Mouse (Mus musculus) lung, postnatal 0 days (tissue): ENCODE results near the gene Tlk1. TPM values are rescaled to one million over a fixed set of nuclear protein-coding genes. Genes with fewer than 3 reads are reported as not detected.

Experiments used
- ATAC-seq: fragments of 200-750 bp; cut with Nextera tagmentation; 2 replicates; pipeline ENCODE4 v1.8.0; 2017; ENCODE audit warnings: moderate library complexity
- DNase-seq: peaks from one replicate; pipeline ENCODE4 v3.0.0-alpha.2; 2016; ENCODE audit warnings: low spot score
- H3K27ac ChIP-seq: fragments of 300-500 bp; sonication (generic); 2 replicates; pipeline ENCODE4 v1.5.1; 2014; ENCODE audit warnings: antibody characterized with exemption, mild to moderate bottlenecking, low read length, mixed read lengths
- H3K27me3 ChIP-seq: fragments of 300-500 bp; sonication (generic); replicated peaks from 2 replicates; pipeline ENCODE4 v1.6.1; 2014; ENCODE audit warnings: low read length, mixed read lengths; ENCODE audit not compliant: insufficient read depth
- H3K36me3 ChIP-seq: fragments of 300-500 bp; sonication (generic); 2 replicates; pipeline ENCODE4 v1.6.1; 2014; ENCODE audit warnings: low read length, mixed read lengths; ENCODE audit not compliant: insufficient read depth
- H3K4me1 ChIP-seq: fragments of 300-500 bp; sonication (generic); 2 replicates; pipeline ENCODE4 v1.6.1; 2014; ENCODE audit warnings: antibody characterized with exemption, low read depth, low read length, mixed read lengths; ENCODE audit not compliant: insufficient read depth
- H3K4me2 ChIP-seq: fragments of 300-500 bp; sonication (generic); replicated peaks from 2 replicates; pipeline ENCODE4 v1.6.1; 2014; ENCODE audit warnings: low read depth, mild to moderate bottlenecking, low read length, moderate library complexity, mixed read lengths
- H3K4me3 ChIP-seq: fragments of 300-500 bp; sonication (generic); 2 replicates; pipeline ENCODE4 v1.5.1; 2014; ENCODE audit warnings: low read depth, low read length
- H3K9ac ChIP-seq: fragments of 300-500 bp; sonication (generic); replicated peaks from 2 replicates; pipeline ENCODE4 v1.6.1; 2014; ENCODE audit warnings: low read depth, mild to moderate bottlenecking
- H3K9me3 ChIP-seq: fragments of 300-500 bp; sonication (generic); 2 replicates; pipeline ENCODE4 v1.6.1; 2016; ENCODE audit warnings: low read length, mixed read lengths
- CTCF ChIP-seq: IDR thresholded peaks from 2 replicates; pipeline ENCODE4 v1.5.1; 2016; ENCODE audit warnings: antibody characterized with exemption, mild to moderate bottlenecking
- EP300 ChIP-seq: IDR thresholded peaks from 2 replicates; pipeline ENCODE4 v1.6.1; 2016; ENCODE audit warnings: antibody characterized with exemption, mild to moderate bottlenecking, control low read depth
- WGBS: fragments of 180-500 bp; shearing (Covaris S2); extraction: QIAGEN DNeasy Blood & Tissue Kit; methylation state at CpG from one replicate; pipeline ENCODE4 v1.1.7; 2014; 5-methylcytosine and 5-hydroxymethylcytosine counted together
- polyA plus RNA-seq: library from polyadenylated mRNA; unstranded; fragments of >200 nt; fragmentation: Nextera tagmentation; extraction: Ambion mirVana; gene quantifications from 2 replicates; pipeline ENCODE4 v1.2.1, GENCODE M21; 2015

The Tlk1 gene
- polyA plus RNA-seq, 1 experiment from 2014 or later = 23.7 TPM

- H3K4me3 ChIP-seq = no peak overlapping the region
- no peak overlapping the region for H3K27ac ChIP-seq
- H3K4me2 ChIP-seq = no peak overlapping the region
- TF ChIP-seq CTCF = no peak
- TF ChIP-seq EP300 = no peak
- H3K9me3 ChIP-seq = no peaks in the 10 kb centered on the region
- DNase-seq = no peak
- no peaks in the 10 kb centered on the region for H3K4me1 ChIP-seq
- WGBS = 75% methylated on average over 8 of the region's 8 CpGs
- H3K27me3 ChIP-seq = no peaks in the 10 kb centered on the region
- no peak overlapping the region for H3K9ac ChIP-seq
- no peak for ATAC-seq
- H3K36me3 ChIP-seq = no peaks in the 10 kb centered on the region
These were observed 42.0 kb downstream of the Tlk1 start for GRCm38 (mm10) chr2:70783504-70783903.

- H3K9me3 ChIP-seq = no peaks in the 10 kb centered on the region
- no peak overlapping the region for H3K27ac ChIP-seq
- H3K27me3 ChIP-seq = no peaks in the 10 kb centered on the region
- WGBS = 97% methylated on average over 1 of the region's 1 CpGs
- H3K9ac ChIP-seq = no peak overlapping the region
- TF ChIP-seq CTCF (peak; percentile 80), EP300 (no peak)
- peak; percentile 78 for DNase-seq
- no peaks in the 10 kb centered on the region for H3K36me3 ChIP-seq
- no peak overlapping the region for H3K4me3 ChIP-seq
- no peak overlapping the region for H3K4me2 ChIP-seq
- no peaks in the 10 kb centered on the region for H3K4me1 ChIP-seq
- peak; percentile 48; the same call in 1 of the 2 replicates for ATAC-seq
These were observed 45.9 kb downstream of the Tlk1 start for GRCm38 (mm10) chr2:70779634-70780033.

GRCm38 (mm10) chr2:70776744-70777143 lies 48.8 kb downstream of the Tlk1 start:
- no peaks in the 10 kb centered on the region for H3K9me3 ChIP-seq
- 66% methylated on average over 2 of the region's 2 CpGs for WGBS
- TF ChIP-seq EP300 (no peak), CTCF (no peak)

GRCm38 (mm10) chr2:70764734-70765133 lies 60.8 kb downstream of the Tlk1 start:
- DNase-seq = peak; percentile 41
- WGBS = 46% methylated on average over 7 of the region's 7 CpGs
- Histone ChIP-seq H3K4me2 (no peak overlapping the region), H3K27me3 (no peaks in the 10 kb centered on the region), H3K9me3 (no peaks in the 10 kb centered on the region), H3K27ac (no peak overlapping the region), H3K9ac (no peak overlapping the region), H3K4me1 (no peaks in the 10 kb centered on the region), H3K4me3 (no peak overlapping the region), H3K36me3 (no peaks in the 10 kb centered on the region)
- no peak; the same call in 1 of the 2 replicates for ATAC-seq
- TF ChIP-seq EP300 (no peak), CTCF (no peak)

More at GRCm38 (mm10) chr2:70776744-70777143, 48.8 kb downstream of the Tlk1 start:
- ATAC-seq = no peak
- H3K27me3 ChIP-seq = no peaks in the 10 kb centered on the region
- H3K9ac ChIP-seq = no peak overlapping the region
- H3K4me3 ChIP-seq = no peak overlapping the region
- no peaks in the 10 kb centered on the region for H3K4me1 ChIP-seq
- peak; percentile 6 for DNase-seq
- no peak overlapping the region for H3K27ac ChIP-seq
- H3K4me2 ChIP-seq = no peak overlapping the region
- no peaks in the 10 kb centered on the region for H3K36me3 ChIP-seq

GRCm38 (mm10) chr2:70762741-70763140 lies 62.8 kb downstream of the Tlk1 start:
- no peak for TF ChIP-seq EP300
- Histone ChIP-seq H3K4me3 (no peak overlapping the region), H3K9me3 (no peaks in the 10 kb centered on the region), H3K27ac (no peak overlapping the region), H3K4me2 (no peak overlapping the region), H3K36me3 (no peaks in the 10 kb centered on the region), H3K9ac (no peak overlapping the region), H3K4me1 (no peaks in the 10 kb centered on the region), H3K27me3 (no peaks in the 10 kb centered on the region)
- no peak for ATAC-seq
- DNase-seq = no peak
- WGBS = 78% methylated on average over 1 of the region's 1 CpGs

- TF ChIP-seq EP300 = no peak
- TF ChIP-seq CTCF = no peak
- Histone ChIP-seq H3K27me3 (no peaks in the 10 kb centered on the region), H3K9ac (no peak overlapping the region), H3K4me2 (no peak overlapping the region), H3K4me1 (no peaks in the 10 kb centered on the region), H3K36me3 (peaks cover 5% of the 10 kb centered on the region; the same call in 1 of the 2 replicates), H3K4me3 (no peak overlapping the region), H3K27ac (no peak overlapping the region), H3K9me3 (no peaks in the 10 kb centered on the region)
- 92% methylated on average over 5 of the region's 5 CpGs for WGBS
- ATAC-seq (no peak), DNase-seq (no peak)
These were observed 73.4 kb downstream of the Tlk1 start for GRCm38 (mm10) chr2:70752149-70752548.

- 92% methylated on average over 2 of the region's 2 CpGs for WGBS
These were observed 73.9 kb downstream of the Tlk1 start for GRCm38 (mm10) chr2:70751655-70752054.

More at GRCm38 (mm10) chr2:70751655-70752054, 73.9 kb downstream of the Tlk1 start:
- no peak overlapping the region for H3K27ac ChIP-seq
- H3K9me3 ChIP-seq = no peaks in the 10 kb centered on the region
- H3K4me3 ChIP-seq = no peak overlapping the region
- H3K9ac ChIP-seq = no peak overlapping the region
- H3K36me3 ChIP-seq = peaks cover 5% of the 10 kb centered on the region; the same call in 1 of the 2 replicates
- DNase-seq = no peak
- TF ChIP-seq EP300 (no peak), CTCF (no peak)
- no peak overlapping the region for H3K4me2 ChIP-seq
- no peaks in the 10 kb centered on the region for H3K27me3 ChIP-seq
- H3K4me1 ChIP-seq = no peaks in the 10 kb centered on the region
- no peak for ATAC-seq
